In the genomic region with DNA sequence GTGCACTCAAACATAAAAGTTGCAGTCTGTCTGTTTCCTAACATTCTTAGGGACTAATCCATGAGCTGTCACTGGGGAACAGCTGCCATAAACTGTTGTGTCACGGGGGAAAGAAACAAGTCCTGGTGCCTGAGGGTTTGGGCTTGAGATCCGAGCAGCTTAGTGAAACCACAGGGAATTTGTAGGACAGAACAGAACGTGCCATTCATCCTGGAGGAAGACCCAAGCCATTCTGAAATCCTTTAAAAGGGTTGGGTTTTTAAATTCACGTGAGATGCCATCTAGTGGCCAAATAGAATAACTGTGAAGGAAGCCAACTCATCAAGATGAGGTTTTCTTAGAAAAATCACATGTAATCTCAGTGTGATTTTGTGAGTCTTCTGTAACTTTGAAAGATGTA, we compare ENCODE assay signal across 8 mouse cellular contexts. TPM values are rescaled to one million over a fixed set of nuclear protein-coding genes. Genes with fewer than 3 reads are reported as not detected.
DNase-seq lines count a peak whose midpoint lies in the region; ATAC-seq and TF ChIP-seq lines count a peak whose summit lies in the region.

No protein-coding gene starts in this region.

- no peaks in the 10 kb centered on the region for H3K27me3 ChIP-seq in kidney, embryonic 14.5 days (ENCODE audit: control insufficient read depth, insufficient read depth, low read length)

- no peaks in the 10 kb centered on the region for H3K9me3 ChIP-seq in kidney, embryonic 14.5 days (ENCODE audit: control insufficient read depth, low read length)

- H3K4me2 ChIP-seq in kidney, embryonic 14.5 days (replicated peaks; ENCODE audit: low read depth, low read length), result no peak overlapping the region

- H3K27ac ChIP-seq in left cerebral cortex, adult 2 months, result no peak overlapping the region
- no peak overlapping the region for H3K27ac ChIP-seq in kidney, embryonic 14.5 days (ENCODE audit: low read depth, low read length)

- intact Hi-C loops in left cerebral cortex, adult 2 months (cut with DNase I), result loop anchor here (1.0 to 2.0 kb wide), 3 partner anchors 277 to 652 kb away; no protein-coding TSS in a partner anchor
- intact Hi-C loops in left cerebral cortex, postnatal 4 days (cut with DNase I), result loop anchor here (5.0 kb wide), 1 partner anchor 275 kb away; no protein-coding TSS in a partner anchor

- ATAC-seq in kidney, embryonic 14.5 days (ENCODE audit: low FRiP score, low TSS enrichment), result no peak

- TF ChIP-seq CTCF in left cerebral cortex, adult 2 months (IDR thresholded peaks at IDR 0.05), result peak; percentile 79

- H3K4me1 ChIP-seq in kidney, embryonic 14.5 days (ENCODE audit: control insufficient read depth, insufficient read depth, low read length), result 0 out of 2 replicates have a peak, but pooled peaks cover 3% of the 10 kb centered on the region

- no peak overlapping the region for H3K9ac ChIP-seq in kidney, embryonic 14.5 days (ENCODE audit: low read depth, low read length)

- H3K4me3 ChIP-seq in left cerebral cortex, adult 2 months, result no peak overlapping the region
- no peak overlapping the region for H3K4me3 ChIP-seq in kidney, embryonic 14.5 days (ENCODE audit: low read length)

- H3K36me3 ChIP-seq in kidney, embryonic 14.5 days (ENCODE audit: control insufficient read depth, insufficient read depth, low read length), result no peaks in the 10 kb centered on the region

- DNase-seq in adrenal gland, postnatal 14 days, result peak; percentile 23
- DNase-seq in adrenal gland, postnatal 36 days, result no peak
- no peak for DNase-seq in left cerebral cortex, adult 2 months (ENCODE audit: extremely low spot score in 1 of 2, low spot score in 2 of 2)
- DNase-seq in left cerebral cortex, postnatal 4 days, result no peak
- DNase-seq in cerebellum, adult 18-20 months, result peak; percentile 14 to 16
- DNase-seq in induced T-regulatory cell, adult 2 months (ENCODE audit: low read depth), result peak; percentile 64
- peak; percentile 33 for DNase-seq in telencephalon, adult 2 months (ENCODE audit: low read depth, low spot score)

- WGBS in kidney, embryonic 14.5 days, result under 1% methylated on average over 4 of the region's 4 CpGs

RNA-seq across cellular contexts. Expression of a gene that starts 58.5 kb away (rescaled TPM):
- 226 TPM in 2 replicates for total RNA-seq in adrenal gland, postnatal 14 days (2021)
- 100 to 1,000 TPM; 165 to 202 TPM for total RNA-seq in adrenal gland, postnatal 36 days (2021)
- total RNA-seq in left cerebral cortex, adult 2 months (2021), result 10 to 100 TPM; 93.6 to 97.0 TPM
- total RNA-seq in left cerebral cortex, postnatal 4 days (2021), result 10 to 100 TPM; 44.1 to 45.6 TPM
- polyA plus RNA-seq in kidney, embryonic 14.5 days (2014; fragmentation: Nextera tagmentation; extraction: Ambion mirVana), result 8.6 and 12.8 TPM in 2 replicates

Comparison
In these comparisons a context has a peak if more than half of its experiments do, and no peak if none do; other contexts are left out.
1. DNase-seq: peak in adrenal gland, postnatal 14 days (single experiment), cerebellum, adult 18-20 months (2 of 2), induced T-regulatory cell, adult 2 months (single experiment) and telencephalon, adult 2 months (single experiment); none in adrenal gland, postnatal 36 days (0 of 2), left cerebral cortex, adult 2 months (0 of 2) and left cerebral cortex, postnatal 4 days (single experiment).